Mouse (Mus musculus) midbrain, embryonic 16.5 days (tissue): ENCODE measurements around the gene Litaf. TPM values are rescaled to one million over a fixed set of nuclear protein-coding genes. Genes with fewer than 3 reads are reported as not detected.

Experiments
- ATAC-seq: fragments of 200-750 bp; cut with Nextera tagmentation; 2 replicates; pipeline ENCODE4 v1.8.0; 2017; ENCODE audit warnings: moderate TSS enrichment
- H3K27ac ChIP-seq: fragments of 300-500 bp; sonication (generic); 2 replicates; pipeline ENCODE4 v1.5.1; 2014; ENCODE audit warnings: mild to moderate bottlenecking, low read length, mixed read lengths
- H3K27me3 ChIP-seq: fragments of 300-500 bp; sonication (generic); 2 replicates; pipeline ENCODE4 v1.6.1; 2014; ENCODE audit warnings: low read depth, low read length, mixed read lengths; ENCODE audit not compliant: control insufficient read depth, insufficient read depth
- H3K36me3 ChIP-seq: fragments of 300-500 bp; sonication (generic); 2 replicates; pipeline ENCODE4 v1.6.1; 2014; ENCODE audit warnings: mild to moderate bottlenecking, low read length, moderate library complexity, mixed read lengths; ENCODE audit not compliant: control insufficient read depth, insufficient read depth
- H3K4me1 ChIP-seq: fragments of 300-500 bp; sonication (generic); 2 replicates; pipeline ENCODE4 v1.6.1; 2014; ENCODE audit warnings: mild to moderate bottlenecking, low read length, mixed read lengths; ENCODE audit not compliant: control insufficient read depth, insufficient read depth
- H3K4me2 ChIP-seq: fragments of 300-500 bp; sonication (generic); 2 replicates; pipeline ENCODE4 v1.6.1; 2014; ENCODE audit warnings: mild to moderate bottlenecking, low read length, mixed read lengths
- H3K4me3 ChIP-seq: fragments of 300-500 bp; sonication (generic); 2 replicates; pipeline ENCODE4 v1.5.1; 2014; ENCODE audit warnings: low read depth, mild to moderate bottlenecking, low read length, moderate library complexity, mixed read lengths
- H3K9ac ChIP-seq: fragments of 300-500 bp; sonication (generic); 2 replicates; pipeline ENCODE4 v1.6.1; 2014; ENCODE audit warnings: low read depth, low read length, mixed read lengths
- H3K9me3 ChIP-seq: fragments of 300-500 bp; sonication (generic); replicated peaks from 2 replicates; pipeline ENCODE4 v1.6.1; 2014; ENCODE audit warnings: mild to moderate bottlenecking, low read length, mixed read lengths; ENCODE audit not compliant: control insufficient read depth, poor library complexity, severe bottlenecking
- WGBS: fragments of 180-500 bp; shearing (Covaris S2); extraction: QIAGEN DNeasy Blood & Tissue Kit; methylation state at CpG from one replicate; pipeline ENCODE4 v1.1.7; 2014; 5-methylcytosine and 5-hydroxymethylcytosine counted together
- polyA plus RNA-seq: library from polyadenylated mRNA; unstranded; fragments of >200 nt; fragmentation: Nextera tagmentation; extraction: Ambion mirVana; gene quantifications from 2 replicates; pipeline ENCODE4 v1.2.1, GENCODE M21; 2015

Litaf gene
- polyA plus RNA-seq: 22.7 and 25.4 TPM in 2 replicates

DNA sequence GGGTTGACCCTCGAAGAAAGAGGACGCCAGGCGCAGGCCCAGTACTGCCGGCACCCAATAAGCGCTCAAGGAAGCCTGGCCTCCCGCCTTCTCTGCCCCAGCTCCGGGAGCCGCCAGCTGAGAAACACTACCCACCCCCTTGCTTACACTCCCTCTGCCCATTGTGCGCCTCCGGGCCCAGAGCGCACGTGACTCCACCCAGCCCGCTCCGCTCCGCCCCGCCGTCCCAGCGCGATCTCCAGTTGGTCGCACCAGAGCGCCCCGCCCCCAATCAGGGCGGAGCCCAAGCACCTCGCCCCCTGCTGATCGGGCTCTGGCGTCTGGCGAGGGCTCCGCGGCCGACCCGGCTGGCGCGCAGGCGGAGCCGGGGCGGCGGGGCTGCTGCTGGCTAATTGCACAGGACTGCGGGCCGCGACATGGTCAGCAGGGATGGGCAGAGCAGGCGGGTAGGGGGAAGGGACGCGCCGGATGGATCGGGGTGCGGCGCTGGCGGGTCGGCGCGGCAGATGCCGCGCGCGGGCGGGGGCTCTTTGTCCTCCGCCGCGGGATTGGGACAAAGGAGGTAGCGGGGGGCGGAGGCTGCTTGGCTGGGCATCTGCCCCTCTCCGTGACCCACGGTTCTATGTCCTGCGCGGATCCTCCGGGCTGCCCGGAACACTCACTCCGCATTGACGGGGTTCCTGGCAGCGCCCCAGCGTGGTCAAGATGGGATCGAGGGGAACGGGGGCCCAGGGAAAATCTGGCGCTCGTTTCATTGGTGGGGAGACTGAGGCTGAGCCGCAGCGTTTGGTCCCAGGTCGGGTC, at the start of gene Litaf:
Litaf (minus strand) TSS at position 129 of the 804 bp plus-strand sequence.
- H3K4me3 ChIP-seq: peak within 1 kb of the TSS; percentile 76
- H3K27ac ChIP-seq: peak within 1 kb of the TSS; percentile 97
- H3K4me2 ChIP-seq: peak within 1 kb of the TSS; percentile 73
- peak within 1 kb of the TSS; percentile 96 for H3K9ac ChIP-seq
- peak; percentile 98 for ATAC-seq
- no peaks in the 10 kb centered on the region for H3K27me3 ChIP-seq
- WGBS: under 1% methylated on average over 72 of the region's 78 CpGs
- no peaks in the 10 kb centered on the region for H3K9me3 ChIP-seq
- H3K36me3 ChIP-seq: no peaks in the 10 kb centered on the region
- peaks cover 42% of the 10 kb centered on the region for H3K4me1 ChIP-seq

DNA sequence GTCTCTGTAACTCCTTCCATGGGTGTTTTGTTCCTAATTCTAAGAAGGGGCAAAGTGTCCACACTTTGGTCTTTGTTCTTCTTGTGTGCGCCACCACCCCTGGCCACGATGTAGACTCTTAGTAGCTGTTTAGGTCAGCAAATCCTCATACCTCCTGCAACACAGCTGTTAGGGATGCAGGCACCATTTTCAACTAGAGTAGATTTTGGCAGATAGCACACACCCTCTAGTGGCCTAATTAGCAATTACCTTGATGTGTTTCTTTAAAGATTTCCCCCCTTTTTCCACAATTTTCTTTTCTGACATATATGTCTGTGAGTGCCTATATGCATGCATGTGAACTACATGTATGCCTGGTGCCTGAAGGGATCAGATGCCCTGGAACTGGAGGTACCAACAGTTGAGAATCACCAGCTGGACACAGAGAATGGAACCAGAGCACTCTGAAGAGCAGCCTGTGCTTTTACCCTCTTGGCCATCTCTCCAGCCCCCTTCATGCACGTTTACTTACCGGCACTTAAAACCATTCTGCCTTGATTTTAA, 43.3 kb upstream of the Litaf start:
- H3K9ac ChIP-seq: no peak overlapping the region
- 74% methylated on average over 4 of the region's 4 CpGs for WGBS
- no peak overlapping the region for H3K4me2 ChIP-seq
- no peaks in the 10 kb centered on the region for H3K36me3 ChIP-seq
- H3K27ac ChIP-seq: no peak overlapping the region
- no peaks in the 10 kb centered on the region for H3K27me3 ChIP-seq
- no peaks in the 10 kb centered on the region for H3K4me1 ChIP-seq
- ATAC-seq: no peak
- no peaks in the 10 kb centered on the region for H3K9me3 ChIP-seq
- H3K4me3 ChIP-seq: no peak overlapping the region

DNA sequence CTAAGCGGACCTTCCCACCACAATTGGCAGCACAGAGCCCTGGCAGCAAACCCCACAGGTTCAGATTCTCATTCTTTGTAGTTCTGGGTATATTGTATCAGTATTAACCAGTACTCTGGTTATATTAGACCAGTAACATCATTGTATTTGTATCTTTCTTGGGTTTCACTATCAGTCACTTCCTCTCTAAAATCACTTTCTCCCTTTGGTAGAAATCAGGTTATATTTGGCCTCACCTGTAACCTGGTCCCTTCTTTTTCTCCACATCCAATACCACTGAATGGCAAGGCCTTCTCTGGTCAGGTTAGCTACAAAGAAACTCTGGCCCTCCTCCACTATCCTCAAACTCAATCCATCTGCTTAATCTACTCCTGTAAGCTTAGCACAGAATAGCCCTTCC, 38.9 kb upstream of the Litaf start:
- no peaks in the 10 kb centered on the region for H3K36me3 ChIP-seq
- 78% methylated on average over 1 of the region's 1 CpGs for WGBS

DNA sequence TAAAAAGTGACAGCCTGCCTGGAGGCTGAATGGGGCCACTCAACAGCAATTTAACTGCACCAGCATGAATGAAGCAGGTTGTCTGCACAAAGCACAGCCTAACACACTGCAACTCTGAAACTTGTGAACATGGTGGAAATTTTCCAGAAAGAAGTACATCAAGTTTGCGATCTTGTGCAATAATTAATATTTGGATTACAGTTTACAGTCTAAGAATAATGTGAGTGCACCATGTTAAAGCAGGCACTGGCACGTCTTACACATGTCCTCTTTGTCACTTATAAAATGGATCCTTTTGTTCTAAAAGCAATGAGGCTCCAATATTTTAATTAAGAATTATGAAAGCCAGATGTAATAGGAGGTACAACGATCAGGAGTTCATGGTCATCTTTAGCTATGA, 31.3 kb upstream of the Litaf start:
- H3K27me3 ChIP-seq: no peaks in the 10 kb centered on the region
- H3K27ac ChIP-seq: no peak overlapping the region
- H3K9me3 ChIP-seq: no peaks in the 10 kb centered on the region
- WGBS: 93% methylated on average over 3 of the region's 3 CpGs
- no peak overlapping the region for H3K4me3 ChIP-seq
- H3K9ac ChIP-seq: no peak overlapping the region
- no peak overlapping the region for H3K4me2 ChIP-seq
- ATAC-seq: no peak
- no peaks in the 10 kb centered on the region for H3K36me3 ChIP-seq
- peaks cover 3% of the 10 kb centered on the region; the same call in 1 of the 2 replicates for H3K4me1 ChIP-seq

More for the DNA sequence above, 38.9 kb upstream of the Litaf start:
- Histone ChIP-seq H3K27me3 (no peaks in the 10 kb centered on the region), H3K9me3 (no peaks in the 10 kb centered on the region), H3K27ac (no peak overlapping the region), H3K9ac (no peak overlapping the region), H3K4me2 (no peak overlapping the region), H3K4me3 (no peak overlapping the region), H3K4me1 (no peaks in the 10 kb centered on the region)
- no peak for ATAC-seq

DNA sequence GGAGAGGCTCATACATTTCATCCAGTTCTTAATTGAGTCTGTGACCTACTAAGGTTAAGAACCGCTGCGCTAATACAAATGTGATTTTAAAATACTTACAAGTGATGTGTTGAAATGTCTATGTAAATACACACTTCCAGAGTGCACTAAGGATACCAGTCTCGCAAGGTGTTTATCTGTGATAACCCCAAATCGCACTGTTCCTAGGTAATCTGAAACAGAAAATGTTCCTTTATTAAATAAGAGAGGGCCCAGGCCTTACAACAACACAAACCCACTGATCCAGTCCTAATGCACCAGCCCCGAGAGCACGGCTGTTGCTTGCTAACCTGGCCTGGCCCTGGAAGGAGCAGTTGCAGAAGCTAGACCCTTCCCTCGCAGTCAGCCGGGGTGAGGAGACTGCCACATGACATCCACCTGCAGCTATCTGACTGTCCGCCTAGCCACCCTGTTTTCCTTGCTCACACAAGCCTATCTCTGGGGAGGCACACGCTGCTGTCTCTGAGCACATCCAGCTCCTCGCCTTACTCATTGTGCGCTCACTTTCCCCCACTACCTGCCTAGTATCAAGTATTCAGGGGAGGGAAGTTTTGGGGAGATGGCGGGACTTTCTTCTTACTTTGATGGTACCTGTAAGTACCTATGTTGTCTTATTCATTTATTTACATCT, 27.9 kb upstream of the Litaf start:
- peaks cover 7% of the 10 kb centered on the region for H3K36me3 ChIP-seq
- no peak overlapping the region for H3K4me3 ChIP-seq
- H3K9ac ChIP-seq: no peak overlapping the region
- 92% methylated on average over 13 of the region's 13 CpGs for WGBS
- ATAC-seq: no peak
- no peaks in the 10 kb centered on the region for H3K9me3 ChIP-seq
- no peak overlapping the region for H3K4me2 ChIP-seq
- peaks cover 3% of the 10 kb centered on the region; the same call in 1 of the 2 replicates for H3K4me1 ChIP-seq
- H3K27ac ChIP-seq: no peak overlapping the region
- no peaks in the 10 kb centered on the region for H3K27me3 ChIP-seq

DNA sequence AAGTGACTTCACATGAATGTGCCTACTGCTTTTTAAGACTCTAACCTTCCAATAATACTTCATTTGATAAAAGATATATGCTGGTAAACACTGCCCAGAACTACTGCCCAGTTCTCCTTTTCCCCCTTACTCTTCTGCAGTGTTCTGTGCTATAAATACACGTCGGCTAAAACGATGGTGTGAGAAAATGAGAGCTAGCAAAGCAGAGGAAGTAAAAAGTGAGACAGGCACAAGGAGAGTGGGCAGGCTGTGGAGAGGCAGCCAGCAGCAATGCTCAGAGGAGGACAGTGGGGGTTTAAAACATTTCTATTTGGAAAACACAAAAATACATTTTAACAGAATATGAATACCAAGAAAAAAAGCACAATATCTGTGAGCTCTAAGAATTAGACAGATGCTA, 26.6 kb upstream of the Litaf start:
- Histone ChIP-seq H3K27ac (no peak overlapping the region), H3K4me1 (peaks cover 3% of the 10 kb centered on the region; the same call in 1 of the 2 replicates), H3K9ac (no peak overlapping the region), H3K9me3 (no peaks in the 10 kb centered on the region), H3K4me3 (no peak overlapping the region), H3K27me3 (no peaks in the 10 kb centered on the region), H3K36me3 (peaks cover 15% of the 10 kb centered on the region), H3K4me2 (no peak overlapping the region)
- 90% methylated on average over 3 of the region's 3 CpGs for WGBS
- no peak for ATAC-seq

DNA sequence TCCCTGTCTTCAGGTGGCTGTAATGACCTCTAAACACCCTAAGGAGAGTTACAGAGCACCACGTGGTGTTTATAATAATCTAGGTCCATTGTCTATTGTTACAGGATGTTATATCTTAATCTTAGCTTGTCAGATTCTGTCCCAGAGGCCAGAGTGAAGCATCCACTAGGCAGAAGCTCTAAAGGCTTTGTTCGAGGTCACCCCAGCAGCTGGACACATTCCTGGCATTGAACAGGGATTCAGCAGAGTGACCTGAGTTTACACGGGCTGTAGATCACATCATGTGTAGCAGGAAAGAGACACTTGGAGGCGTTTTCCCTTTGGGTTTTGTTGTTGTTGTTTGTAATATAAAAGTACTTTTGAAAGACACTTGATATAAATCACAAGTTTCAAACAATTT, 26.1 kb upstream of the Litaf start:
- 73% methylated on average over 4 of the region's 4 CpGs for WGBS

DNA sequence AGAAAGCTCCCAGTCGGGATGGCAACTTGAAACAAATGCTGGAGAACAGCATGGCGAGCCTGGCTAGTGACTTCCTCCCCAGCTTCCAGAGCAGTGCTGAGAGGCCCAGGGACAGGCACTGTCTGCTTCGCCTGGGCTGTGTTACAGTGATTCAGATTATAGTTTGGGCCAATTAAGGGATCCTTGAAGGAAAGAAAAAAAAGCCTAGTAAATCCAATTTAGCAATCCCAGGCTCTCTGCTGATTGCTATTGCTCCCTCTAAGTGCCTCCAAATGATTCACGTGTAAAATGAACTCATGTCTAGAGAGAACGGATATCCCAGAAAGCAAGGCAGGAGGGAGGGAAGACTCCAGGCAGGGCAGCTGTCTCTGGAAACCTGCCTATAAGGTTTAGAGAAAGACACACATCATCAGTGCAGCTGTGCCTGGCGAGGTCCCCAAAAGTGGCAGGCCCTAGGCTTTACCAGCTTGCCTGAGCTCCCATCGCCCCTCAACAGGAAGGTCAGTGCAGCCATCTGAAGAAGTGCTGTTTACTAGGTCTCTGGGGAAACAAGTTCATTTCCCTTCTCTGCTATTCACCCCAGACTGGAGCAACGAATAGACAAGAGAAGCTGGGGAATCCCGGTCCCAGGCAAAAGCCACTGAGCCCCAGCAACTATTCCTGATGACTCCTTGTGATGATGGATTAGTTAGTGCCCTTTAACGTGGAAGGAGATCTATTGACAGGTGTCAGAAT, 25.0 kb upstream of the Litaf start:
- WGBS: 81% methylated on average over 10 of the region's 10 CpGs
- Histone ChIP-seq H3K36me3 (peaks cover 16% of the 10 kb centered on the region), H3K4me3 (no peak overlapping the region), H3K4me2 (no peak overlapping the region), H3K27ac (no peak overlapping the region), H3K27me3 (no peaks in the 10 kb centered on the region), H3K9me3 (no peaks in the 10 kb centered on the region), H3K4me1 (no peaks in the 10 kb centered on the region), H3K9ac (no peak overlapping the region)
- no peak for ATAC-seq

More for the DNA sequence above, 26.1 kb upstream of the Litaf start:
- peaks cover 3% of the 10 kb centered on the region; the same call in 1 of the 2 replicates for H3K4me1 ChIP-seq
- H3K27ac ChIP-seq: no peak overlapping the region
- H3K27me3 ChIP-seq: no peaks in the 10 kb centered on the region
- H3K9me3 ChIP-seq: no peaks in the 10 kb centered on the region
- peaks cover 16% of the 10 kb centered on the region for H3K36me3 ChIP-seq
- no peak overlapping the region for H3K9ac ChIP-seq
- ATAC-seq: no peak
- H3K4me3 ChIP-seq: no peak overlapping the region
- H3K4me2 ChIP-seq: no peak overlapping the region
